Mouse (Mus musculus) midbrain, embryonic 12.5 days (tissue): Measurements from ENCODE around the gene Ctnna3. TPM values are rescaled to one million over a fixed set of nuclear protein-coding genes. Genes with fewer than 3 reads are reported as not detected.

Experiments used
- ATAC-seq: fragments of 200-750 bp; cut with Nextera tagmentation; 2 replicates; pipeline ENCODE4 v1.8.0; 2017; ENCODE audit warnings: low read depth, moderate TSS enrichment, moderate library complexity; ENCODE audit not compliant: low FRiP score
- H3K27ac ChIP-seq: fragments of 300-500 bp; sonication (generic); replicated peaks from 2 replicates; pipeline ENCODE4 v1.5.1; 2016; ENCODE audit warnings: mild to moderate bottlenecking
- H3K27me3 ChIP-seq: fragments of 300-500 bp; sonication (generic); 2 replicates; pipeline ENCODE4 v1.6.1; 2016; ENCODE audit warnings: mild to moderate bottlenecking
- H3K36me3 ChIP-seq: fragments of 300-500 bp; sonication (generic); 2 replicates; pipeline ENCODE4 v1.6.1; 2016
- H3K4me1 ChIP-seq: fragments of 300-500 bp; sonication (generic); 2 replicates; pipeline ENCODE4 v1.6.1; 2016
- H3K4me2 ChIP-seq: fragments of 300-500 bp; sonication (generic); replicated peaks from 2 replicates; pipeline ENCODE4 v1.6.1; 2016; ENCODE audit warnings: mild to moderate bottlenecking, moderate library complexity
- H3K4me3 ChIP-seq: fragments of 300-500 bp; sonication (generic); 2 replicates; pipeline ENCODE4 v1.5.1; 2016; ENCODE audit warnings: mild to moderate bottlenecking
- H3K9ac ChIP-seq: fragments of 300-500 bp; sonication (generic); replicated peaks from 2 replicates; pipeline ENCODE4 v1.6.1; 2016; ENCODE audit warnings: mild to moderate bottlenecking, moderate library complexity
- H3K9me3 ChIP-seq: fragments of 300-500 bp; sonication (generic); 2 replicates; pipeline ENCODE4 v1.6.1; 2016; ENCODE audit warnings: mild to moderate bottlenecking
- WGBS: fragments of 180-500 bp; shearing (Covaris S2); methylation state at CpG from one replicate; pipeline ENCODE4 v1.1.7; 2016; 5-methylcytosine and 5-hydroxymethylcytosine counted together
- polyA plus RNA-seq: library from polyadenylated mRNA; unstranded; fragments of >200 nt; fragmentation: Nextera tagmentation; extraction: Ambion mirVana; gene quantifications from 2 replicates; pipeline ENCODE4 v1.2.1, GENCODE M21; 2016

The Ctnna3 gene
- polyA plus RNA-seq, 1 experiment from 2014 or later, result not detected

DNA sequence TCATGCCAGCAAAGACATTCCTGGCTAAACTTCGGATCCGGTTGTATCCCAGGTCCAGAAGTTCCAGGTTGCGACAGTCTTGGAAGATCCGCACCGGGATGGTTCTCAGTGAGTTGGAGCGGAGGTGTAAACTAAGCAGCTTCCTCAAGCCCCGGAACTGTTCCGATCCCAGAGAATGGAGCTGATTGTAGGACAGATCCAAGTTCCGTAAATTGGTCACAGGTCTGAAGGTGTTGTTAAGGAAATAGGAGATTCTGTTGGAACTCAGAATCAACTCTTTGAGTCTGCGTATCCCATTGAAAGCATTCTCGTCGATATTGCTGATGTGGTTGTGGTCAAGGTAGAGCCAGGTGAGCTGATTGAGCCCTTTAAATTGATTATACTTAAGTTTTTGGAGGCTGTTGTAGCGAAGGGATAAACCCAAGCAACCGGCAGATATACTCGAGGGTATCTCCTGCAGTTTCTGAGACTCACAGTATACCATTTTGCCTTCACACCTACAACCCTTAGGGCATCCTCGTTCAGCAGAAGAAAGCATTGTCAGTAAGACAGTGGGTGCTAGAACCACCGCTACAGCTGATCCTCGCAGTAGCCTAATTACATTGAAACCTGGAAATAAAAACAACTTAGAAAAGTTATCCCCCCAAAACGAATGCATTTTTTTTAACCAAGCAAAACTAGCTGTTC, 659.0 kb downstream of the Ctnna3 start:
- Histone ChIP-seq H3K9ac (no peak overlapping the region), H3K9me3 (no peaks in the 10 kb centered on the region), H3K27ac (no peak overlapping the region), H3K4me2 (peak overlapping the region; percentile 76), H3K36me3 (no peaks in the 10 kb centered on the region), H3K27me3 (peaks cover 22% of the 10 kb centered on the region), H3K4me3 (peak overlapping the region; percentile 47), H3K4me1 (peaks cover 37% of the 10 kb centered on the region)
- WGBS, result 23% methylated on average over 19 of the region's 19 CpGs
- no peak for ATAC-seq

DNA sequence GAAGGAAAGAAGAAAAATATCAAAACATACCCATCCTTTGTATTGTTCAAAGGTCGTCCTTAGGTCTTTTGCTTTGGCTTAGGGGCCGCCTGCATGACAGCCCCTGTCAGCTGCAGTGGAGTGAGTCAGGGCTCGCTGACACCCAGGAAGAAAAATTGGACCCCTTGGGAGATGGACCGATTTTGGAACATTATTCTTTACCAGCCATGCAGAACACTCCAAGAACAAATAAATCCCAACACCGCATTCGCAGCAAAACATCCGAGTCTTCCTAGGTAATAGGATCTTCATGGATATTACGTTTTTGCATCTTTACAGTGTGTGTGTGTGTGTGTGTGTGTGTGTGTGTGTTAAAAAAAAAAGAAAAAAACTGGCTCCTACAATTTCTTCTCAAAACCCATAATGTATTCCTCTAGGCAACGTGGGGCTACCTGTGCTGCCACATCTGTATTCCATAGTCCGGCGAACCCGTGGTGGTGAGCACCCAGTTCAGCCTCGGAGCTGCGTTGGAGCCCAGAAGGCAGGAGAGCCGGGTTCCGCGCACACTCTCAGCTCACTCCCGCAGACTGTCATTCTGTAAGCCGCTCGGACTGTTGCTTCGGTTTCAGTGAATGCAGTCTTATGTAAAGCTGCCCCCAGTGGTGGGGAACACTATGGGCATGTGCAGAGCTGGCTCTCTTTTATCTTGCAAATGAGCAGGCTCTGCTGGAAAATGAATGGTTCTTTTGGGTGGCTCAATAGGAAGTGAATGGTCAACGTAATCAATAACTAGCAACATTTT, 660.0 kb downstream of the Ctnna3 start, which contains the start of gene Lrrtm3:
Gene Lrrtm3 (minus strand): TSS at position 598 of the 781 bp plus-strand sequence.
- Histone ChIP-seq H3K4me2 (peak within 1 kb of the TSS; percentile 76), H3K4me3 (peak within 1 kb of the TSS; percentile 47), H3K4me1 (peaks cover 35% of the 10 kb centered on the region), H3K9ac (peak within 1 kb of the TSS; percentile 34; the same call in 1 of the 2 replicates), H3K36me3 (no peaks in the 10 kb centered on the region), H3K9me3 (no peaks in the 10 kb centered on the region), H3K27ac (no peak within 1 kb of the TSS), H3K27me3 (peaks cover 22% of the 10 kb centered on the region)
- ATAC-seq, result peak; percentile 90
- under 1% methylated on average over 22 of the region's 22 CpGs for WGBS

GRCm38 (mm10) chr10:64096532-64096931, 666.6 kb downstream of the Ctnna3 start:
- Histone ChIP-seq H3K9ac (no peak overlapping the region), H3K4me2 (no peak overlapping the region), H3K27me3 (no peaks in the 10 kb centered on the region), H3K36me3 (no peaks in the 10 kb centered on the region), H3K9me3 (no peaks in the 10 kb centered on the region), H3K4me1 (no peaks in the 10 kb centered on the region), H3K27ac (no peak overlapping the region), H3K4me3 (no peak overlapping the region)
- ATAC-seq, result no peak
- 97% methylated on average over 1 of the region's 1 CpGs for WGBS

DNA sequence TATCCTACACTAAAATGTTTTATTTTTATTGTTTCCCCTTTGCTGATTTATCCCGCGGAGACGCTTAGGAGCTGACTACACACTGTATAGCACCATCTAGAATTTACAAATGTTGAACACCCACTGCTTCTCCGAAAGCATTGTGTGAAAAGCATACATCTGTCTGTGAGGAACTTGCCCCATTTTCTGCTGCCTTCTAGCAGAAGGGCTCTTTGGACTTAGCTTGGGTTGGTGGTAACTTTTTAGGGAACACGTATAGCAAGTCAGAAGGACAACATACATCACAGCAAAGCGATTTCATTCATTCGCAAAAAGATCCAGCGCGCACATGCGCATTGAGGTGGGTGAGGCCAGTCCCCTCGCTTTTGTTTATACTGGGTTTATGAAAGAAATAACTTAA, 685.3 kb downstream of the Ctnna3 start:
- 95% methylated on average over 11 of the region's 11 CpGs for WGBS
- Histone ChIP-seq H3K4me1 (no peaks in the 10 kb centered on the region), H3K27me3 (no peaks in the 10 kb centered on the region), H3K9ac (no peak overlapping the region), H3K4me3 (no peak overlapping the region), H3K27ac (no peak overlapping the region), H3K36me3 (no peaks in the 10 kb centered on the region), H3K9me3 (no peaks in the 10 kb centered on the region), H3K4me2 (no peak overlapping the region)
- ATAC-seq, result no peak

DNA sequence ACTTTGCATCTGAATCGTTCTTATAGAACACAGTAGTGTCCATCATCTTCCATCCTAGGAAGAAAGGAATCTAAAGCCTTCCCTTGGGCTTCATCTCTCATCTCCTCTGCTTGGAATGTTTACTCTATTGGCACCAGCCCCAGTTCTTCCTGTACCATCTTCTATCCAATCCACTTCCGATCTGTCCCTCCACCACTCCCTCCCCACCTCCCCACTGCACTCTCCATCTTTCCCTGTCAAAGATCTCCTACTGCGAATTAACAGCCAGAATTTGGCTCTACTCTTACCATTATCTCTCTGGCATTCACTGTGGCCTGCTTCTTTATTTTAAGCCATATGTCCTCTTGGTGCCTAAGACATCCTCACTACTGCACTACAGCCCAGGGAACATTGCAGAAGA, 688.9 kb downstream of the Ctnna3 start:
- no peaks in the 10 kb centered on the region for H3K4me1 ChIP-seq
- no peak for ATAC-seq
- H3K27me3 ChIP-seq, result no peaks in the 10 kb centered on the region
- no peaks in the 10 kb centered on the region for H3K9me3 ChIP-seq
- no peak overlapping the region for H3K4me3 ChIP-seq
- no peak overlapping the region for H3K27ac ChIP-seq
- 85% methylated on average over 3 of the region's 3 CpGs for WGBS
- no peak overlapping the region for H3K4me2 ChIP-seq
- H3K9ac ChIP-seq, result no peak overlapping the region
- H3K36me3 ChIP-seq, result no peaks in the 10 kb centered on the region

DNA sequence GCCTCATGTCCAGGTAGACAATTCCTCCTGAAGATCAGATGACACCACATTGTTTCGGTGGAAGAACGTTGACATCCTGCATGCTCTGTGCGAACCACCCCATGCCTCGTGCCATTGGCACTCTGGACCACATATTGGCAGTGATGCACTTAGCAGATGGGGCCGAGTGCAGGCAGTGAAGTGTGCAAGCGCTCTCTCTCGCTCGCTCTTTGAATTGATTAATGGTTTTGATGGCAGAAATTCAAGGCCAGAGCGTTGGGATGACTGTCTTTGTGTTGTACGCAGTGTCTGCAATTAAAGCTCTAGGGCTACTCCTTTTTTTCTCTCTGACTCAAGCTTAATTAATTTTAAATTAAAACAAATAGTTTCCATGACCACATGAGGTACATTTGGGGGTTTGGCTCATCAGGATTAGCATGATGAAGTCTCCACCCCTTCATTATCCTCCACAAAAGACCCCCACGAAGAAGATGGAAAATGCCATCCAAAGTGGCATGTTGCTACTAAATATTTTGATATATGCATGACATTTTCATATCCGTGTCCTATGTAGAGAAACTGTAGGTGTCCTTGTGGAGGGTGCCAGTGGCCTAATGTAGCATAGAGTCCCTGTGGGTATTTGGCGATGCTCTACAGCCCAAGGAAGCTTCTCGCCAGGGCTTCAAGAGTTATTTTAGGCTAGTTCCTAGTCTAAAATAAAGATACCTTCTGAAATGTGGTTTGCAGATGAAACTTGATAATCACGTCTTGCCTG, 700.7 kb downstream of the Ctnna3 start:
- Histone ChIP-seq H3K4me1 (0 out of 2 replicates have a peak, but pooled peaks cover 3% of the 10 kb centered on the region), H3K27ac (no peak overlapping the region), H3K4me2 (no peak overlapping the region), H3K36me3 (no peaks in the 10 kb centered on the region), H3K27me3 (no peaks in the 10 kb centered on the region), H3K9ac (no peak overlapping the region), H3K9me3 (no peaks in the 10 kb centered on the region), H3K4me3 (no peak overlapping the region)
- 80% methylated on average over 15 of the region's 15 CpGs for WGBS
- no peak for ATAC-seq

GRCm38 (mm10) chr10:64133461-64133860, 703.6 kb downstream of the Ctnna3 start:
- H3K4me2 ChIP-seq, result no peak overlapping the region
- no peak for ATAC-seq
- H3K27me3 ChIP-seq, result no peaks in the 10 kb centered on the region
- H3K4me1 ChIP-seq, result 0 out of 2 replicates have a peak, but pooled peaks cover 6% of the 10 kb centered on the region
- H3K36me3 ChIP-seq, result no peaks in the 10 kb centered on the region
- WGBS, result 81% methylated on average over 3 of the region's 3 CpGs
- no peak overlapping the region for H3K9ac ChIP-seq
- no peak overlapping the region for H3K4me3 ChIP-seq
- no peak overlapping the region for H3K27ac ChIP-seq
- H3K9me3 ChIP-seq, result no peaks in the 10 kb centered on the region

- Histone ChIP-seq H3K9ac (no peak overlapping the region), H3K4me1 (0 out of 2 replicates have a peak, but pooled peaks cover 6% of the 10 kb centered on the region), H3K4me3 (no peak overlapping the region), H3K9me3 (no peaks in the 10 kb centered on the region), H3K27ac (no peak overlapping the region), H3K4me2 (no peak overlapping the region), H3K36me3 (no peaks in the 10 kb centered on the region), H3K27me3 (no peaks in the 10 kb centered on the region)
- WGBS, result 28% methylated on average over 7 of the region's 7 CpGs
- ATAC-seq, result no peak
Measured at GRCm38 (mm10) chr10:64135481-64135880, 705.6 kb downstream of the Ctnna3 start.

GRCm38 (mm10) chr10:64146511-64146910, 716.6 kb downstream of the Ctnna3 start:
- H3K9me3 ChIP-seq, result no peaks in the 10 kb centered on the region
- H3K4me1 ChIP-seq, result no peaks in the 10 kb centered on the region
- H3K4me2 ChIP-seq, result no peak overlapping the region
- no peaks in the 10 kb centered on the region for H3K27me3 ChIP-seq
- no peak overlapping the region for H3K4me3 ChIP-seq
- H3K27ac ChIP-seq, result no peak overlapping the region
- no peak for ATAC-seq
- H3K9ac ChIP-seq, result no peak overlapping the region
- WGBS, result 85% methylated on average over 3 of the region's 3 CpGs
- no peaks in the 10 kb centered on the region for H3K36me3 ChIP-seq

DNA sequence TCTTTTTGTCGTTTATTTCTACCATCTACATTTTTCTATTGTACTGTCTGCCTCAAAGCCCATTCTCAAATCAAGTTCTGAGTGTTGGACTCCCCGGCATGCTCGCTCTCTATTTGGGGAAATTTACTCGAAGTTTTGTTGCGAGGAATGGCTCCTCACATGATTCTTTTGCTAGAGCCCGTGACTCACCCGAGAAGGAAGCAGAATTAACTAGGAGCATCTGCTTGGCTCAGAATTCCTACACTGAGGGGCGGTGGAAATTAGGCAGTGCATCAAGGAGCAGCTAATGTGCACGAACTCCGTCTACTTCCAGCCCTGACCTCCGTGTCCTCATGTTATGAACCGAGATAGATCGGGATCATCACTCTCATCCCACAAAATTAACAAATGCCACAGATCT, 751.8 kb downstream of the Ctnna3 start:
- no peak for ATAC-seq
- no peak overlapping the region for H3K4me3 ChIP-seq
- no peaks in the 10 kb centered on the region for H3K9me3 ChIP-seq
- WGBS, result 88% methylated on average over 13 of the region's 13 CpGs
- no peak overlapping the region for H3K27ac ChIP-seq
- no peaks in the 10 kb centered on the region for H3K27me3 ChIP-seq
- no peak overlapping the region for H3K9ac ChIP-seq
- no peaks in the 10 kb centered on the region for H3K36me3 ChIP-seq
- no peaks in the 10 kb centered on the region for H3K4me1 ChIP-seq
- no peak overlapping the region for H3K4me2 ChIP-seq

DNA sequence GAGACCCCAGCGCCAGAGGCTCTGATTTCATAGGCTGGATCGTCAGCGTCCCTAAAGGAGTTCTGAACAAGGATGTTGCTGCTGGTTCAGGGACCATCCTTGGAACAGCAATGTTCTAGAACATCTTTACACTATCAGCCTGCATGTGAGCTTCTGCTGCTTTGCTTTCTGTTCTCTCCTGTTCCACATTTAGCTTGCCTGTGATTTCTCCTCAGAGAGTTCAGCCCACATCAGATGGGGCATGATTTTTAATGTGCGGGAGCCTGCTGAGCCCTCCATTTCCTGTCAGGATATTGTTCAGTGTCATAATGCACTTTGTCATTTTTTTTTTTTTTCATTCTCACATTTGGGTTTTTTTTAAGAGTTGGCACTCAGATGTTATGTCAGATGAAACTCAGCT, 752.8 kb downstream of the Ctnna3 start:
- H3K36me3 ChIP-seq, result no peaks in the 10 kb centered on the region
- no peak overlapping the region for H3K4me3 ChIP-seq
- no peaks in the 10 kb centered on the region for H3K27me3 ChIP-seq
- 93% methylated on average over 4 of the region's 4 CpGs for WGBS
- no peak overlapping the region for H3K27ac ChIP-seq
- no peak overlapping the region for H3K4me2 ChIP-seq
- no peaks in the 10 kb centered on the region for H3K4me1 ChIP-seq
- H3K9me3 ChIP-seq, result no peaks in the 10 kb centered on the region
- H3K9ac ChIP-seq, result no peak overlapping the region
- no peak for ATAC-seq

DNA sequence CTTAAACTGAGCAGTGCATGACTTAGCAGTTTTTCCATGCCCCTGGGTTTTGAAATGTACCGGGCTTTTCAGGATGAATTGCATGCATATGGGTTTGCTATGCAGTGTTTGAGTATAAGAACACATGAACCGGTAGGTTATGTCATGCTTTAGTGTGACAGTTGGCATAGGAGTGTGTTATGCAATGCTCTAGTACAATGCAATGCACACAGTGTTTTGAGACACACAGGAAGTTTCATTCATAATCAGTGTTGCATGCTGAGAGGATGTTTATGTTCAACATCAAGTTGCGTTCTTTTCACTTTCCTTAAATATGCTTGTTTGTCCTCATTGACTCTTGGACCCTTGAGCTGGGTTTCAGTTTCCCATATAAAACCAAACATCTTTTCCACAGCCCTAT, 758.1 kb downstream of the Ctnna3 start:
- Histone ChIP-seq H3K4me2 (no peak overlapping the region), H3K27me3 (no peaks in the 10 kb centered on the region), H3K4me3 (no peak overlapping the region), H3K36me3 (no peaks in the 10 kb centered on the region), H3K9ac (no peak overlapping the region), H3K4me1 (no peaks in the 10 kb centered on the region), H3K27ac (no peak overlapping the region), H3K9me3 (no peaks in the 10 kb centered on the region)
- ATAC-seq, result no peak
- WGBS, result 90% methylated on average over 3 of the region's 3 CpGs
